Mouse (Mus musculus) brown adipose tissue, adult 24 weeks (tissue): ENCODE results near the gene Iqsec2. TPM values are rescaled to one million over a fixed set of nuclear protein-coding genes. Genes with fewer than 3 reads are reported as not detected.

Experiments used
- H3K27ac ChIP-seq: fragments of 200-500 bp; replicated peaks from 2 replicates; pipeline ENCODE4 v1.5.1; 2012; ENCODE audit warnings: low read depth, mild to moderate bottlenecking, low read length
- H3K4me1 ChIP-seq: fragments of 200-500 bp; 2 replicates; pipeline ENCODE4 v1.6.1; 2012; ENCODE audit warnings: low read length, mixed read lengths; ENCODE audit not compliant: control insufficient read depth, insufficient read depth, insufficient read length
- H3K4me3 ChIP-seq: fragments of 200-500 bp; 2 replicates; pipeline ENCODE4 v1.5.1; 2012; ENCODE audit warnings: low read depth, mild to moderate bottlenecking, low read length, moderate library complexity; ENCODE audit not compliant: insufficient read depth
- polyA plus RNA-seq: library from polyadenylated mRNA; stranded (reverse); fragments of >200 nt; gene quantifications from 2 replicates; pipeline ENCODE4 v1.2.4, GENCODE M21; 2012; ENCODE audit not compliant: missing spikeins, insufficient read depth, insufficient read length

Gene Iqsec2
- polyA plus RNA-seq, 1 experiment = 55.1 TPM

DNA sequence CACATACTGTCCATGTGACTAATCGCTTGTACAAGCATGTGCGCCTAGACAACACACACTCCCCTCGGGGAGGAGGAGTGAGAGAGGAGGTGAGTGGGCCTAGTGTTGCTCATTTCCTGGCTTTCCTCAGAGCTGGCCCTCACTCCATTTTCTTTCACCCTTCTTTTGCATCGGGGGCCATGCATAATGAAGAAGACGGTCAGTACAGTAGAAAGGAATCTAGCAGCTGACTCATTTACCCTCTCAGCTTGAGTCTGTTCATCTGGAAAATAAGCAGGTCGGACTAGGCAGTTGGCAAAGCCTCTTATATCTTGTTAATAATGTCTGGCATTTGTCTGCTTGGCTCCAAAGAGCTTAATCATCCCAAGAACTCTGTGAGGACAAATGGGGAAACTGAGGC is 22.1 kb downstream of the Iqsec2 start:
- H3K4me1 ChIP-seq = peaks cover 9% of the 10 kb centered on the region
- no peak overlapping the region for H3K27ac ChIP-seq

DNA sequence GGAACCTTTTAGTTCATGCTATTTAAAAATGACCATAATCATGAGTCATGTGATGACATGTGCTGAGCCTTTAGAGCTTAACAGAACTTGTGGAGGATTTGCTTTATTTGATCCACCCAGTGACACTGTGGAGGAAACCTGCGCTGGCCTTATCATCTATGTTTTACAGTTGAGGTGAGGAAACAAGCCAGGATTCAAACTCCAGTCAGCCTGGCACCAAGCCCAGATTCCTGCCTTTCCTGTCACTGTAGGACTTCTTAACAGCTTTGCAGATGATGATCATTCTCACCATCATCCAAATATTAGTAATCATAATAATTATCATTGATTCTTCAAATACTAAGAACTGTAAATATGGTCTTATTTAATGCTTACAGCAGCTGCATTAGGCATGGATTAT is 24.5 kb downstream of the Iqsec2 start:
- no peak overlapping the region for H3K27ac ChIP-seq
- H3K4me3 ChIP-seq = no peak overlapping the region
- peaks cover 14% of the 10 kb centered on the region for H3K4me1 ChIP-seq

More for the DNA sequence above, 22.1 kb downstream of the Iqsec2 start:
- no peak overlapping the region for H3K4me3 ChIP-seq

DNA sequence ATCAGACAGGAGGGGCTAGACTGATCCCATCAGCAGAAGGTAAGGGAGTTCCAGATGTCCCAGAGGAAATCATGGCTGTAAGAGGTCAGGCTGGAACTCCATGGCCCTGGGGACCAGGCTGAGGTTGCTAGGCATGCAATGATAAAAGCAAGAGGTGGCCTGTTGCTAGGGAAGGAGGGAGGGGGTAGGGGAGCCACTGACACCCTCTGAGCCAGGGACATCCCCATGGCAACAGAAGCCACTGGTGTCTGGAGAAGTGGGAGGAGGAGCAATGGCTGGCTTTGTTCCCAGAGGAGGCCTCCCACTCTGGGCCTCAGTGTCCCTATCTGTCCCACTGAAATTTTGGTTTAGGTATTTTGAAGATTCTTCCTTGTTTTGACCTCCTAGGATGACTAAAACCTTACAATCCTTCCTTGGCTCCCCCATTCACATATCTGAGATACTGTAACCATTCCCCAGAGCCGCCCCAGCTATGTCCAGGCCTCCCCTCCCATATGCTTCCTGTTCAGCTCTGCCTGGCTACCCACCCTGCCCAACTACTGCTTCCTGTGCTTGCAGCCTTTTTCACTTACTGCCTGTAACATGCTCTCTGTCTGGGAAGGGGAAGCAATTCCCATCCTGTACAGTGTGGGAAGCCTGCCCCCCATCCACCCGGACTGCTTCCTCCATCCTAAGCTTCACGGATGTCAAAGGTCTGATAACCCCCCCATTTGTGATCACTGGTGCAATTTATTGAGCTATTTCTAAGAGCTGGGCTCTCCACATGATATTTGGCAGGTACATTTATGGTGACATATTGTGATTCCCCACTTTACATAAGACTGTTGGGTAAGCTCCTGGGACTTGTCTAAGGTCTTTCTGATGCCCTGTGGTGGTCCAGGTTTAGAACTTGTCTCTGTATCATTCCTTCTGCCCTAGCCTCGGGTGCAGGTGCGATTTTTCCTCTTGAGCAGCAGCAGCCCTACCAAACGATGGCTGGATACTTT is 27.3 kb downstream of the Iqsec2 start:
- H3K4me3 ChIP-seq = no peak overlapping the region
- H3K27ac ChIP-seq = peak overlapping the region; percentile 40; the same call in 1 of the 2 replicates
- peaks cover 13% of the 10 kb centered on the region for H3K4me1 ChIP-seq

DNA sequence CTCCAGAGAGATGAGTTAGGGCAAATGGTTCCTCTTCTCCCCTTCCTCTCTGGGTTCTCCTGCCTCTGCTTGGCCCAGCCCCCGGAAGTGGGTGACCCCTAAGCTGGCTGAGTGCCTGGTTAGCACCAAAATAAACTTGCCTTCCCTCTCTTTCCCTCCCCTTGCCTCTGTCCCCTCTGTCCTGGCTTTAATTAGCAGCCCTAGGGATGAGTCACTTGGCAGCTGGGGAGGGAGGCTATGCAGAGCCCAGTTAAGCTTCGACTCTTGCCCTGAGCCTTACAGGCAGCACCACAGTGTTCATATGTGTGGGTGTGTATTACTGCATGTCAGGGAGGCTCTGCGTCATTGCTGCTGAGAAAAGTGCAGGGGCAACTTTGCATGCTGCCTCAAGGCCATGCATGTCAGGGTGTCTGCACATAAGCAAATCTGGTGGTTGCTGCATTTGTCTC is 28.4 kb downstream of the Iqsec2 start:
- Histone ChIP-seq H3K27ac (no peak overlapping the region), H3K4me3 (no peak overlapping the region), H3K4me1 (peaks cover 13% of the 10 kb centered on the region)

DNA sequence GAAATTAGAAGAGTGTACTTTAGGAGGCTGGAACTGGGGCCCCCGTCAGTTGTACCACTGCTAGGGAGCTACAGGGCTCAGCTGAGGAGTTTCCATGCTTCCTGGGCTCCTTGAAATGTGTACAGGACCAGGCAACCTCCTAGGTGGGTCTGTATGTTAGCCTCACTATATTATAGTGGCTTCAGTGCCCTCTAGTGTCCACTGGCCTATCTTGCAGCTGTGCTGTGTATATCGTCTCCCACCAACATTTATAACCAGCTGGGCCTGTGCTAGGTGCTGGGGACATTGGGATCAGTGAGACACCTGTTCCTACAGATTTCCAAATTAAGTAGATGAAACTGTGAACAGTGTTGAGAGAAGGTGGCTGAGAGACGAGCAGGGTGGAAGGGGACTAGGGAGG is 31.2 kb downstream of the Iqsec2 start:
- peaks cover 8% of the 10 kb centered on the region for H3K4me1 ChIP-seq
- no peak overlapping the region for H3K4me3 ChIP-seq

DNA sequence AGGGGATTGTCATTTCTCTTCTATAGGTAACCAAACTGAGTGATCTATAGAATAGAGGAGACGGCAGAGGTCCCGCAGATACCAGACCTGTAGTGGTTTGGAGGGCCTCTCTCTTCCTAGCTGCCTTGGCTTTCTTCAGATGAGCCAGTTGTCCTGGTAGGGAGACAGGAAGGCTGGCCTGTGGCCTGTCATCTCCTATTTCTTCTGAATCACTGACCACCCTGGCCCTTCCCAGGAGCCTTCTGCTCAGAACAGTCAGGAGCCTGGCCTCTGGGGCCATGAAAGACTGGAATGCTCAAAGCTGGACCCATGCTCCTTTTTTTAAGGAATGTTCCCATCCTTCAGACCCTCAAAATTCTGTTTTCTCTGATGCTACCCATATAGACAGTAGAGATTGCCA is 33.8 kb downstream of the Iqsec2 start:
- peaks cover 3% of the 10 kb centered on the region for H3K4me1 ChIP-seq
- H3K27ac ChIP-seq = no peak overlapping the region
- H3K4me3 ChIP-seq = no peak overlapping the region

More for the DNA sequence above, 31.2 kb downstream of the Iqsec2 start:
- no peak overlapping the region for H3K27ac ChIP-seq

DNA sequence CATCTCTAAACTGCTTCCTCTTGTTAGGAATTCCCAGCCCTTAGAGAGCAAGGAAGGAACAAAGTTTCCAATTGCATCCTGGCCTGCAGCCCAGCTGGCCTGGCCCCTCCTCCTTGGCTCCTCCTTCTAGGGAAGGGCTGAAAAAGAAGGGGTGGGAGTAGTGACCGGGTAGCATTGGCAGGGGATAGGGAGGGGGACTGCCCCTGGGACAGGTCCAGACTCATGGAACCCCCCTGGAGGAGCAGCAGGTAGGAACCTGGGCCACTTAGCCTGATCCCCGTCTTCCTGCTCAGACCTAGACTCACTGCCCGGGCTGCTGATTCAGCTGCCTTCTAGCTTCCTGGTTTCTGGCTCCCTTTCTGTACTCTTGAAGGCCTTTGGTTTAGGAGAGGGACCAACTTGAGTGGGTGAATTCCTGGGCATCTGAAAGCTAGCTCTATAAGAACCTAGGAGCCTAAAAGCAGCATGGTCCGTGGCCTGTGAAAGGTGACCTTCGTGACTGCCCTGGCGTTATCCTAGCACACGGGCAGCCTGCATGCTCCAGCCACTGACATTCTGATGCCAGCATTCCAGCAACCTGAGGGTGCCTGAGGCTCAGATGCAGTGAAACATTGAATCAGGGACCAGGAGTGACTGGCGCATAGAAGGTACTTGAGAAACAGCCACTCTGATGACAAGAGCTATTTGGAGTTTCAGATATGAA is 34.9 kb downstream of the Iqsec2 start:
- peak overlapping the region; percentile 82 for H3K27ac ChIP-seq
- peak overlapping the region; percentile 72 for H3K4me3 ChIP-seq
- H3K4me1 ChIP-seq = peaks cover 3% of the 10 kb centered on the region

DNA sequence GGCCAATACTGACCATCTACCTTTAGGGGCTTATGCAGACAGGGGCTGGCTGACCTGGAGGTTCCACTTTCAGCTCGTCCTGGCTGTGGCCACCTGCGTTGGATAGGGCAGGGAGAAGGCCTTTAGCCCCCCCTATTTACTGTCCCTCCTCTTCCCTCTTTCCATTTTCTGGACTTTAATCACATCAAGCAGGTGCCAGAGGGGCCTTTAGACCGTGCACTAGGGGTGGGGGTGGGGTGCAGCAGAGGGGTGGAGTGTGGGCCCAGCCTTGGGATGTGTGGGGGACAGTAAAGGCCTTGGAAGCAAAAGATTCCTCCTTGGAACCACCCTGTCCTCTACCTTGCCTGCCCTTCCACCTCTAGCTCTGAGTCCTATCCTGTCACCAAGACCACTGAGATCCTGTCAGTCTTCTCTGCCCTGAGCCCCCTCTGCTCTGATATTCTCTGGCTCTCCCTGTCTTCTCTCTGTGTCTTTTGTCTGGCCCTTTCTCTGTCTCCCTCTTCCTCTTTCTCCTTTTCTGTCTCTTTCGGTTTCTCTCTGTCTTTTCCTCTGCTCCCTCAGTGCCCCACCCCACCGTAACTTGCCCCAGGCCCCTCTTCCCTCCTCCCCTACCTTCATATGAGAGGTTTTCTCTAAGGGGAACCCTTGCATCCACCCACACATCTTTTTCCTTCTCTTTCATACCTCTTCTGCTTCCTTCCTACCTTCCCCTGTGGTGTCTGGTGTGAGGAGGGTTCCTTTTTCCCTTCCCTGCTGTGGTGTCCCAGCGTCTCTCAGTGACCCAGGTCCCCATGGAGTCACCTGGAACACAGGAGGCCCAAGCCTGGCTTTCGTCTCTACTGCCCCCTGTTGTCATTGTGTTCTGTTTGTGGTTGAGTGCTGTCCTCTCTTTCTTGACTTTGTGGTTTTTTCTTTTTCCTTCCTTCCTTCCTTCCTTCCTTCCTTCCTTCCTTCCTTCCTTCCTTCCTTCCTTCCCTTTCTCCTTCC is 35.9 kb downstream of the Iqsec2 start:
- Histone ChIP-seq H3K4me1 (peaks cover 3% of the 10 kb centered on the region), H3K27ac (no peak overlapping the region), H3K4me3 (peak overlapping the region; percentile 72)

DNA sequence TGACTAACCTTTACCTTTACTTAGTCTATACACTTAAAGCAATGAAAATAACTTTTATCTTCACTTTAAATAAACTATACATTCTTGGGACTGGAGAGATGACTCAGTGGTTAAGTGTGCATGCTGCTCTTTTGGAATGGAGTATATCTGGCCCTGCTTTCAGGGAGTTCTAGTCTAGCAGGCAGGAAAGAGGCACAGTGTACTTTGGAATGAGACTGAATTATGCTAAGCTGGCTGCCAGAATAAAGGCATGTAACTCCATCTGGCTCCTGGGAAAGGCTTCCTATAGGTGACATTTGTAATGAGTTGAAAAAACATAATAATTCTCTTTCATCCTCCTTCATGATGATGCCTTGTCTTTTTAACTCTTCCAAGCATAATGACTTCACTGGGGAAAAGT is 43.1 kb downstream of the Iqsec2 start:
- H3K4me1 ChIP-seq = no peaks in the 10 kb centered on the region
- H3K27ac ChIP-seq = no peak overlapping the region
- no peak overlapping the region for H3K4me3 ChIP-seq

DNA sequence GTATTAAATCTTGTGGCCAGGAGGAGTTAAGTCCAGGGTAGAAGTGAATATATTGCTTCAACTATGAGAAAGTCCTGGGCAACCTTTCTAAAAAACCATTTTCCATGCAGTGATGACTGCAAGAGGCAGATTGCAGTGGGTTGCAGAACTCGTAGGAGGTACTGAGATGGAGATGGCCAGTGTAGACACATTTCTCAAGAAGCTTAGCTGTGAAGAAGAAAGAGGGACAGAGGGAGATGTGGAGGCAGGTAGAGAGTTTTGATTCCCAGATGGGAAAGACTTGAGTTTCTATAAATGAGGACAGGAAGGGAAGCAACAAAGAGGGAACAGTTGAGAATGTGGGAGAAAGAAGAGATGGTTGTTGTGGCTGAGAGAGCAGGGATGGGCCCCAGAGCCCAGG is 47.2 kb downstream of the Iqsec2 start:
- H3K27ac ChIP-seq = no peak overlapping the region
- no peak overlapping the region for H3K4me3 ChIP-seq
- H3K4me1 ChIP-seq = peaks cover 3% of the 10 kb centered on the region; the same call in 1 of the 2 replicates

DNA sequence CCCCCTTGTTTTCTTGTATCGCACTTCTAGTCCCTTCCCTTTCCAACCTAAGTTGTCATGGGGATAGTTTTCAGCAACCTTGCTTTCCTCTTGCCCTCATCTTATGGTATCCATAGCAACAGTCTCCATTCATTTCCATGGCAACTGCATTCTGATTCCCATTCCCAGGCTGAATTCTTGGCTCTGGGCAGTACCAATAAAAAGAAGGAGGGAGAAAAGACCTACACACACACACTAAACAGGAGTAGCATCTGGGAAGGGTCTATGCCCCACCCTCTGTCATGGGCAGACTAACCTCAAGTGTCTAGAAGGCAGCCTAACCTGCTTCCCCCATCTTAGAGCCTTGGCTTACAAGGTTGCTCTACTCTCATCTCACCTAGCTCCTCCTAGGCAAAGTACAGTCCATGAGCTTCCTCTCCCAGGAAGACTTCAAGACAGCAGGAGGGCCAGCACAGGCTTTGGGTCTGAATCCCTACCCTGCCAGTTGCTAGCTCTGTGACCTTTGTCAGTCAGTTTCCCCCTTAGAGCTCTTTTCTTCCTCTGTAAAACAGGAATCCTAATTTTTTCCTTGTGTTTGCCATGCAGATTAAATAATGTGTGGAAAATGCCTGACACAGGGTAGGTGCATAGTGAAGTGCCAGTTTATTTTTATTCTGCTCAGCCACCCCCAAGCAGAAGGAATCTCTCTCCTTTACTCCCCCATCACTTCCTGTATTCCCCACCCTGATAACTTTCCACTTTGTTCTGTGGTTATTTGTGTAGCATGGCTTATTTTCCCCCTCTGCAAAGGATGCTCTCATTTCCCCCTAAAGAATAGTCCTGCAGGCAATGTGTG is 54.0 kb downstream of the Iqsec2 start:
- H3K27ac ChIP-seq = no peak overlapping the region

DNA sequence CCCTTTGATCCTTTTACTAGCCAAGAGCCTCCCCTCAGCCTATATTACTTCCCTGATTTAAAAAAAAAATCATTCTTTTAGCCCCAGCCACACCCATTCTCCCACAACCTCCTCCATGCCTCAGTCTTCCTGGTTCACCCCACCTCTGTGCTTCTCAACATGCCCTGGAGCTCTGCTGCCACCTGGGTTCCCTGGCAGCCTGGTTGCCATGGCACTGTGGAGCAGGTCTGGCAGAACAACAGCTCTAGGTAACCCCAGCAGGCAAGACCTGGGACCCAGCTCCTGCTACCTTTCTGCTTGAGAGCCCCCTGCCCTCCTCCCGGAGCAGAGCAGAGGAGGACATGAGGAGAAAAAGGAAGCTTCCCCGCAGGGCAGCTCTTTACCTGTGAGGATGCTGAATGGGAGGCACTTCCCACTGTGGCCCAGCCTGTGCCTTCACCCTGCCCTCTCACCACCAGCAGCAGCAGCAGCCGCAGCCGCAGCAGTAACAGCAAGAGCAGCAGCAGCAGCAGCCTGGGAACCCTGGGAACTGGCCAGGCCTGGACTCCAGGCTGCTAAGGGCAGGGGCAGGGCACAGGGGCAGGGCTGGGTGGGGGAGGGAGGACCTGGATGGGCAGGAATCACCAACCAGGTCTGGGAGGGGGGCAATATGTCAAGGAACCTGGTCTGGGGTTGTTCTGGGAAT is 57.8 kb downstream of the Iqsec2 start:
- H3K4me1 ChIP-seq = no peaks in the 10 kb centered on the region; the same call in 1 of the 2 replicates
- no peak overlapping the region for H3K27ac ChIP-seq
- no peak overlapping the region for H3K4me3 ChIP-seq

More for the DNA sequence above, 54.0 kb downstream of the Iqsec2 start:
- Histone ChIP-seq H3K4me1 (peaks cover 3% of the 10 kb centered on the region), H3K4me3 (no peak overlapping the region)

DNA sequence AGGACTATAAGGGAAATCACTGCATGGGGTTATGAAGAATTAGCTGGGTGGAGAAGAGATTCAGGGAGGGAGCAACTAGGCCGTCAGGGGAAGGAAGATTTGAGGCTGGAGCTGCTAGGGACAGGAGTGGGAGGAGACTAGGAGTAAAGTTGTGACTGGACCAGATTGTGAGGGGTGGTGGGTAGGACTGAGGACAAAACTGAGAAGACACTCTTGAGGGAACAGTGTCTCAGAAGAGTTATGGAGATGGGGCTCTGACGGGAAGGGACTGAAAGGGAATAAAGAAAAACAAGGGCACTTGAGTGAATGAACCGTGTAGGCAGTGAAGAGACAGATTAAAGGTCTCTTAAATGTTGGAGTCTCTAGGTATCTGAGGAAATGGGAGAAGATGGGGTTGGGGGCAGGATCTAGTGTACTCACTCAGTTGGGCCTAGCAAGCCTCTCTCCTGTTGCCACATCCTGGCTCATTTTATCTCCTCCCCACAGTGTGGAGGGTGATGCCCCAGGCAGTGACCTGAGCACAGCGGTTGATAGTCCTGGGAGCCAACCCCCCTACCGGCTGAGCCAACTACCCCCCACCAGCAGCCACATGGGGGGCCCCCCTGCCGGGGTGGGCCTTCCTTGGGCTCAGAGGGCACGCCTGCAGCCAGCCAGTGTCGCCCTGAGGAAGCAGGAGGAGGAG is 58.5 kb downstream of the Iqsec2 start:
- Histone ChIP-seq H3K27ac (no peak overlapping the region), H3K4me3 (no peak overlapping the region), H3K4me1 (no peaks in the 10 kb centered on the region; the same call in 1 of the 2 replicates)
